Mouse (Mus musculus): ENCODE data around the gene Ikzf5. TPM values are rescaled to one million over a fixed set of nuclear protein-coding genes. Genes with fewer than 3 reads are reported as not detected.
"Not testable (repeated sequence)": the region's sequence is repeated elsewhere in the genome, so short reads cannot be mapped to it uniquely, and the experiment has no call there.

The Ikzf5 gene
- polyA plus RNA-seq (2015; fragmentation: Nextera tagmentation; extraction: Ambion mirVana), result 14.3 and 15.6 TPM in 2 replicates

DNA sequence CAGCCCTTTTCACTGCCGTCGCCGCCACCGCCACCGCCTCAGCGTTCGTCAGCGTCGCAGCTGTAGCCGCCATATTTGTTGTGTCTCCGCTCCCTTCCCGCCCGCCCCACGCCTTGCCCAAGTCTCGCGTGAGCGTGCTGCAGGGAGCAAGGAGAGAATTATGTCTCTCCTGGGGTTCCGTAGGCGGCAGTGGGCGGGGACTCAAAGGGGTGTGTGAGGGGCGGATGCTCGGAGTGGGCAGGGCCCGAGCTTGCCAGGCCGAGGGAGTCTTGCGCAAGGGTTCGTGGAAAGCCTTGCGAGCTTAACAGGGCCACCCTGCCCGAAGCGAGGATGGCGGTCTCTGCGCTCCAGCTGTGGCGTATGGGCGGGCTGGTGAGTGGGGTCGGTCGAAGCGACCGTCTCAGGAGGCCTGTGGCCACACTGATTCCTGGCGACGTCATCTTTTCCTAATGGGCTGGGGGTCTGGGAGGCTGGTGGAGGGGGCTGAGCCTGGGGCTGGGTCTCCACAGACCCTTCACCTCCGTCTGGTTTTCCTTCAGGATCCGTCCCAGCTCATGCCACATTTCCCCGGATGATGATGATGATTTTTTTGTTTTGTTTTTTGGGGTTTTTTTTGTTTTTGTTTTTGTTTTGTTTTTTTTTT, at the start of gene Ikzf5, which contains the start of gene Acadsb:
Gene Ikzf5, minus strand, starts transcription at position 106 of the 643 bp plus-strand sequence.
Gene Acadsb, plus strand, starts transcription at position 186 of the 643 bp plus-strand sequence.
- peak; percentile 98 for ATAC-seq (ENCODE audit: insufficient number of reproducible peaks, insufficient read depth, low FRiP score, low TSS enrichment, low read depth)
- Histone ChIP-seq H3K4me2 (peak within 1 kb of the TSS; percentile 86), H3K36me3 (no peaks in the 10 kb centered on the region), H3K27me3 (no peaks in the 10 kb centered on the region), H3K9ac (peak within 1 kb of the TSS; percentile 95), H3K4me3 (peak within 1 kb of the TSS; percentile 98), H3K9me3 (no peaks in the 10 kb centered on the region), H3K27ac (peak within 1 kb of the TSS; percentile 85), H3K4me1 (peaks cover 22% of the 10 kb centered on the region)
- under 1% methylated on average over 42 of the region's 42 CpGs for WGBS

DNA sequence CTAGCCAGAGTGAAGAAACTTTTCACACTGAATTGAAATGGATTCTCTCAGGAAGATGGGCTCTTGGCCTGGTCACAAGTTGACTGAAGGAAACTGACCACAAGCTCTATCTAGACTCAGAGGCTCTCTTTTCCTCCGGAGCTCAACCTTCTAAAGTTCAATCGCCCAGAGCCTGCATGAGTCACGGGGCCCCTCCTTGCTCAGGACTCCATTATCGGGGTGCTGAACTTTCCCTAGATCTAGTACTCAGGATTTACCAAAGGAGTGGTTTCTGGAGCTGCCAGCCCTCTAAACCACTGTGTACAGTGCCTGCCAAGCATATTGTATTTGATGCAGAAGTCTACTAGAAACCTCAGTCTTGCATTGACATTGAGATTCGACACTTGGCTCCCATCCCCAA, 46.4 kb upstream of the Ikzf5 start:
- H3K27ac ChIP-seq, result no peak overlapping the region
- H3K36me3 ChIP-seq, result no peaks in the 10 kb centered on the region
- no peaks in the 10 kb centered on the region for H3K27me3 ChIP-seq
- WGBS, result 89% methylated on average over 5 of the region's 5 CpGs
- H3K4me2 ChIP-seq, result no peak overlapping the region
- H3K4me3 ChIP-seq, result no peak overlapping the region
- no peak for ATAC-seq (ENCODE audit: insufficient number of reproducible peaks, insufficient read depth, low FRiP score, low TSS enrichment, low read depth)
- no peaks in the 10 kb centered on the region for H3K4me1 ChIP-seq
- H3K9ac ChIP-seq, result no peak overlapping the region
- no peaks in the 10 kb centered on the region for H3K9me3 ChIP-seq

DNA sequence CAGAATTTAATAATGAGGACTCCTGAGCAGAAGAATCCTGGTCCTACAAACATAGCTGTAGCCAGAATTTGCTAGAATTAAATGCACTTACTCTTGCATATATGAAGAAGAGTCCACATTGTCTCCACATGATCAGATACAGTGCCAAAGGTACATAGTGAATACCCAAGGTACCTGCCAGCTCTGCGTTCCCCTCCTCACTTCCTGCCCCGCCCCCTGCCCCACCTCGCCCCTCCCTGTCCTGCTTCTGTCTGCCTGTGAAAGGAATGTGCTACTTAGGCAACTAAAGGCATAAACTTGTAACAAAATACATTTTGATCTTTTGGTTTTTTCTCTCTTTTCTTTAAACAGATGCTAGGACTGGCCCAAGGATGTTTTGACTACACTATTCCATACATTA, 26.7 kb upstream of the Ikzf5 start:
- no peaks in the 10 kb centered on the region for H3K27me3 ChIP-seq
- H3K9me3 ChIP-seq, result no peaks in the 10 kb centered on the region
- H3K36me3 ChIP-seq, result peaks cover 17% of the 10 kb centered on the region
- 46% methylated on average over 3 of the region's 3 CpGs for WGBS
- no peak overlapping the region for H3K9ac ChIP-seq
- H3K4me3 ChIP-seq, result no peak overlapping the region
- H3K4me1 ChIP-seq, result no peaks in the 10 kb centered on the region
- H3K4me2 ChIP-seq, result no peak overlapping the region
- no peak overlapping the region for H3K27ac ChIP-seq
- ATAC-seq (ENCODE audit: insufficient number of reproducible peaks, insufficient read depth, low FRiP score, low TSS enrichment, low read depth), result no peak

DNA sequence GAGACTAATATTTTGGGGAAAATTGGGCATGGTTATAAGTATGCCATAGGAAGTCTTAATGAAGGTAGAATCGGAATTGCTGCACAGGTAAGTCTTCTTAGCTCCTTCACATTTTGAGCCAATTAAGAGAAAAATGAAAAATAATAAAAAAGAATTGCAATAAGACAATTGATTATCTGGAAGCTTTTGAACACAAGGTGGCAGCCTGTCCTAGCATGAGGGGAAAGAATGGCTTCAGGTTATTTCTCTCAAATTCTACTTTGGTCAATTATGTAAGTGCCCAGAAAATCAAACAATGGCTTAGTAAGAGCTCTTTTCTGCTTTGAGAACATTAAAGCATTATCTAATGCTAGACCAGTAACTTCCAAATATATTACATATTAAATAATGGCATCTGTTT, 24.0 kb upstream of the Ikzf5 start:
- Histone ChIP-seq H3K9me3 (no peaks in the 10 kb centered on the region), H3K4me3 (no peak overlapping the region), H3K4me1 (no peaks in the 10 kb centered on the region), H3K4me2 (no peak overlapping the region), H3K9ac (no peak overlapping the region), H3K27ac (no peak overlapping the region), H3K36me3 (peaks cover 25% of the 10 kb centered on the region), H3K27me3 (no peaks in the 10 kb centered on the region)
- no peak for ATAC-seq (ENCODE audit: insufficient number of reproducible peaks, insufficient read depth, low FRiP score, low TSS enrichment, low read depth)
- 88% methylated on average over 1 of the region's 1 CpGs for WGBS

DNA sequence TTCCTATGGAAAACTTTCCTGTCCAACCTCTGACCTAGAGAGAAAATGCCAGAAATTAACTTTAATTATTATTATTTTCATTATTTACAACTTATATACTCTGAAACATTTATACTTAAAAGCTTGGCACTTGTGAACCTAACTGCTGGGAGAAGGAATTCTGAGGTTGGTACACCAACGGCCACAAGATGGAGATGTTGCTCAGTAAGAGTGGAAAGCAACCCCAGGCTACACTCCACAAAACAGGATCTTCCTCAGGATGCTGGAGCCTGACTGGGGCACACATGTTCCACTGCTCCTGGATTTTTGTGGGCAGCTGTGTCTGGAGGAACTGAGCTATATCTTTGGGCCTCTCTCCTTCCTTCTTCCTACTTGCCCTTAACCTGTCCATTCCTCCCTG, 21.9 kb upstream of the Ikzf5 start:
- Histone ChIP-seq H3K4me2 (no peak overlapping the region), H3K9ac (no peak overlapping the region), H3K4me3 (no peak overlapping the region), H3K27ac (no peak overlapping the region), H3K9me3 (no peaks in the 10 kb centered on the region), H3K4me1 (no peaks in the 10 kb centered on the region), H3K36me3 (peaks cover 36% of the 10 kb centered on the region), H3K27me3 (no peaks in the 10 kb centered on the region)
- ATAC-seq (ENCODE audit: insufficient number of reproducible peaks, insufficient read depth, low FRiP score, low TSS enrichment, low read depth), result no peak
- WGBS, result 20% methylated on average over 1 of the region's 1 CpGs

DNA sequence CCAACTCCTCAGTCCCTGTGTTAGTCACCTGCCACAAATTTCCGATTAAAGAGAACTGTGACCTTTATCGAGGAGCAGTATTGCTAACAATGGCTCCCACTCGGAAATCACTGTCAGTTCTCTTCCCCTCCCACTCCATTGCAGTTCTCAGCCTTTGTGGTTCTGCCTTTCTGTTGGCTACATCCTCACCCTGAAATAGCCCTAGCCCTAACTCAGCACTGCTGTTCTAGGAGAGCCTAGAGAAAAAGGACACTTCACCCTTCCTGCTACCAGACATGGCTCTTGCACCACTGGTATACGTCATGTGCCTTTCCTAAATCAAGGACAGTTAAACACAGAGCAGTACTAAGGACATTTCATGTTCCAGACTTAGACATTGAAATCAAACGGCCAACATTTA, 17.0 kb upstream of the Ikzf5 start:
- WGBS, result 89% methylated on average over 5 of the region's 5 CpGs
- Histone ChIP-seq H3K27ac (no peak overlapping the region), H3K36me3 (peaks cover 48% of the 10 kb centered on the region), H3K27me3 (no peaks in the 10 kb centered on the region), H3K9me3 (no peaks in the 10 kb centered on the region), H3K4me2 (no peak overlapping the region), H3K9ac (no peak overlapping the region), H3K4me3 (no peak overlapping the region), H3K4me1 (no peaks in the 10 kb centered on the region)
- no peak for ATAC-seq (ENCODE audit: insufficient number of reproducible peaks, insufficient read depth, low FRiP score, low TSS enrichment, low read depth)

DNA sequence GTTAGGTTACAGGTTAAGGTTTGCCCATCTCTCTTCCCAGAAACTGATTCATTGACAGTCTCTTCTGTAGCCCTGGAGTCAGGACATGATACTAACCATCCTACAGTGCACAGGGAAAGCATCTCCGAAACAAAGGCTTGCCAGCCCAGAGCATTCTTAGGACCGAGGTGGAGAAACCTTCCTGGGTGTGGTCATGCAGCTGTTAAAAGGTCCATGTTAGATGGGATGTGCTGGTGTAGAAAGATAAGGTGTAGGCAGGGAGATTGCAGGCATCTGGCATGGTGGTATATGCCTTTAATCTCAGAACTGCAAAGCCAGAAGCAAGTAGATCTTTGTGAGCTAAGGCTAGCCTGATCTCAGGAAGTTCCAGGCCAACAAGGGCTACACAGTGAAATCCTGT, 14.6 kb upstream of the Ikzf5 start:
- Histone ChIP-seq H3K9me3 (no peaks in the 10 kb centered on the region), H3K36me3 (peaks cover 33% of the 10 kb centered on the region), H3K4me1 (no peaks in the 10 kb centered on the region), H3K27me3 (no peaks in the 10 kb centered on the region), H3K4me3 (no peak overlapping the region), H3K4me2 (no peak overlapping the region), H3K9ac (no peak overlapping the region), H3K27ac (no peak overlapping the region)
- ATAC-seq (ENCODE audit: insufficient number of reproducible peaks, insufficient read depth, low FRiP score, low TSS enrichment, low read depth), result no peak
- 86% methylated on average over 2 of the region's 2 CpGs for WGBS

DNA sequence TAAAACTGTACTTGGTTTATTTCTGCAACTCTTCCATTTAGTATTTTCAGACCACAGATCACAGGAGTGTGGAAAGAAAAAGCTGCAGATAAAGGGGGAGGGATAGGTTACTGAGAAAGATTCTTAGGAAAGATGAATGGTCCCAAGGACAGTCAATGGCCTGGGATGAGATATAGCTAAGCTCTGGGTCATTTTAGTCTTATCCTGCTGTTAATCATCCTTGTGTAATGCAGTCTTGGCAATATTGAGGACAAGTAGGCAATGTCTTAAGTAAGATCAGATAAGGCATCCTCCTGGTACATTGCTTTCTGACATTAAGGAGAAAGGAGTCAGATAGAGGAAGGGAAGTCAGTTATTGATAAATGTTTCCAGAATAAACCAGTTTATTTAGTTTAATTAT, 7.3 kb upstream of the Ikzf5 start:
- ATAC-seq (ENCODE audit: insufficient number of reproducible peaks, insufficient read depth, low FRiP score, low TSS enrichment, low read depth), result no peak
- Histone ChIP-seq H3K4me2 (no peak overlapping the region), H3K4me1 (no peaks in the 10 kb centered on the region), H3K36me3 (no peaks in the 10 kb centered on the region), H3K27ac (no peak overlapping the region), H3K4me3 (no peak overlapping the region), H3K9ac (no peak overlapping the region), H3K27me3 (no peaks in the 10 kb centered on the region), H3K9me3 (no peaks in the 10 kb centered on the region)

DNA sequence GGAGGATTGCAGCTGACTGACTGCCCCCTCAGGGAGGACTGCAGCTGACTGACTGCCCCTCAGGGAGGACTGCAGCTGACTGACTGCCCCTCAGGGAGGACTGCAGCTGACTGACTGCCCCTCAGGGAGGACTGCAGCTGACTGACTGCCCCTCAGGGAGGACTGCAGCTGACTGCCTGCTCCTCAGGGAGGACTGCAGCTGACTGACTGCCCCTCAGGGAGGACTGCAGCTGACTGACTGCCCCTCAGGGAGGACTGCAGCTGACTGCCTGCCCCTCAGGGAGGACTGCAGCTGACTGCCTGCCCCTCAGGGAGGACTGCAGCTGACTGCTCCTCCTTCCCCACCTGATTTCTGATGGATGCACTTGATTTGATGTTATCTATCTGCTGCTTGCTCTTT, 6.4 kb upstream of the Ikzf5 start:
- not testable (repeated sequence) for H3K9me3 ChIP-seq; H3K27me3 ChIP-seq; H3K4me1 ChIP-seq; H3K4me2 ChIP-seq; H3K4me3 ChIP-seq; H3K27ac ChIP-seq; ATAC-seq (ENCODE audit: insufficient number of reproducible peaks, insufficient read depth, low FRiP score, low TSS enrichment, low read depth); H3K9ac ChIP-seq; H3K36me3 ChIP-seq

DNA sequence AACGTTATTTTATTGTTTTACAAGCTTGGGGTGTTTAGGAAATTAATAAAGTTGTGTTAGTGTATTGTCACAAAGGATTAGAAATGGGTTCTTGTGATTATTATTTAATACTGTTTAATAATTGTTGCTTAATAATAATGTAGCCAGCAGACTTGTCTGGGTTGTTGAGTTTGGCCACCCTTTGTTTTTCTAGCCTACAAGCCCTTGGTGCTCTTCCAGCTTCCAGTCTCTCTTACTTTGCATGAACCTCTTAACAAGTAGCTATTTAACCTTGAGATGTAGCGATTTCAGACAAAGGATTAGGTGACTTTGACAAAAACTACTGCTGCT, 1.6 kb upstream of the Ikzf5 start:
- Histone ChIP-seq H3K9me3 (no peaks in the 10 kb centered on the region), H3K27ac (no peak overlapping the region), H3K4me1 (peaks cover 22% of the 10 kb centered on the region), H3K4me3 (no peak overlapping the region), H3K27me3 (no peaks in the 10 kb centered on the region), H3K9ac (no peak overlapping the region), H3K36me3 (no peaks in the 10 kb centered on the region), H3K4me2 (peak overlapping the region; percentile 86)
- no peak for ATAC-seq (ENCODE audit: insufficient number of reproducible peaks, insufficient read depth, low FRiP score, low TSS enrichment, low read depth)
- WGBS, result 71% methylated on average over 2 of the region's 2 CpGs

DNA sequence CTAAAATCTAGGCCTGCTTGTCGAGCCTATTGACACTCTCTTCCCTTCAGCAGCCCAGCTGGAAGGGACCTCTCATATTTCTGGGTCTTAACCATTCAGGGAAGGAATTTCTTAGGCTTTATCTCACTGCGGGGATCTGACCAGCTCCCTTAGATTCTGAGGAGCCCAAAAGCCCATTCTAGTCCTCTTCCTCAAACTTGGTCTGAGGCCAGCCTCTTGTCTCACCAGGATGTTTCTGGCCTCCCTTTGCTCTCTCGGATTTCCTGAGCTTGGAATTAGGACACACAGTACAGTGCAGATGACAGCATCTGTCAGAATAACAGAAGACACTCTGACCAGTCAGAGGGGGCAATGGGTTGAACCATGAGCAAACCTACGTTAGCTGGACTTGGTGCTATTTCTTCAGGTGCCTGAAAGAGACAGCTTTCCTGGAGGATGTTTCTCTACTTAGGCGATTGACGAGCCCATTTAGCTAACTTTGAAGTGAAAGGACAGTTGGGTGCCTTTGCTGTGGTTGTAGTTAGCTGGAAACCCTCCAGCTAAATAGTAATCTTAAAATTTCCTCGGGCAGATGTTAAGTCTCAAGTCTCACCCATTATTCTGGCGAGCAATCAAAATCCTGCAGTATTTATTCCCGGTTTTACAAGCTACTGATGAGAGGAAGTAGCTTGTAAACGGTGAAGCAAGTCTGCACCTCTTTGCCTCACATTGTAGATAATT, 1.1 kb upstream of the Ikzf5 start:
- no peaks in the 10 kb centered on the region for H3K36me3 ChIP-seq
- no peaks in the 10 kb centered on the region for H3K27me3 ChIP-seq
- H3K4me2 ChIP-seq, result peak overlapping the region; percentile 86
- ATAC-seq (ENCODE audit: insufficient number of reproducible peaks, insufficient read depth, low FRiP score, low TSS enrichment, low read depth), result no peak
- peak overlapping the region; percentile 98 for H3K4me3 ChIP-seq
- H3K9ac ChIP-seq, result peak overlapping the region; percentile 95
- 47% methylated on average over 10 of the region's 10 CpGs for WGBS
- no peak overlapping the region for H3K27ac ChIP-seq
- no peaks in the 10 kb centered on the region for H3K9me3 ChIP-seq
- H3K4me1 ChIP-seq, result peaks cover 22% of the 10 kb centered on the region

DNA sequence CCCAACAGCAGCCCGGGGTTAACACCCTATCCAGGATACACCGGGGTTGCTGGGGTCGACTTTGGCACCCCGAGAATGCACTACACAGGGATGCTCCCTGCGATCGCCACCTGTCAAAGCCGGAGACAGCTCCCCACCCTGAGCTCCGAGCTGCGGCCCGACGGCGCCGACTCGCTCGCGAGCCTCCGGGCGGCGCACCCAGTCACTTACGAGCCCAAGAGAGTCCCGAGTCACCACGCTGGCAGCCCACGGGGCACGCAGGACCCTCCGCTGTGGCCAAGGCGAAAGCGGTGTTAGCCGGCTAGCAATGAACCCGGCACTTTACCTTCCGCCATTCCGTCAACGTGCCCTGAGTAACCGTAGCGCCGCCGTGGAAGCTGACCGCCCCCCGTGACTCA, 334 bp downstream of the Ikzf5 start:
- no peaks in the 10 kb centered on the region for H3K36me3 ChIP-seq
- no peaks in the 10 kb centered on the region for H3K27me3 ChIP-seq
- H3K4me3 ChIP-seq, result peak overlapping the region; percentile 98
- H3K9ac ChIP-seq, result peak overlapping the region; percentile 95
- peak overlapping the region; percentile 62 for H3K27ac ChIP-seq
- H3K4me1 ChIP-seq, result peaks cover 22% of the 10 kb centered on the region
- H3K4me2 ChIP-seq, result peak overlapping the region; percentile 86
- under 1% methylated on average over 38 of the region's 38 CpGs for WGBS
- H3K9me3 ChIP-seq, result no peaks in the 10 kb centered on the region
- 0 out of 2 replicates have a peak, but pooled peaks have one; percentile 11 for ATAC-seq (ENCODE audit: insufficient number of reproducible peaks, insufficient read depth, low FRiP score, low TSS enrichment, low read depth)

All from embryonic facial prominence, embryonic 13.5 days (tissue).